Mouse (Mus musculus) small intestine, adult 2 months (tissue): ENCODE data around the gene Adamtsl1.

Experiments used
- CTCF ChIP-seq: fragments of 200-500 bp; IDR thresholded peaks from 2 replicates; pipeline ENCODE4 v1.5.1; 2012; ENCODE audit warnings: low read depth, mild to moderate bottlenecking, control low read depth, inconsistent platforms, low read length, moderate library complexity, mixed read lengths; ENCODE audit not compliant: insufficient replicate concordance, insufficient read length; ENCODE audit errors: extremely low read depth
- POLR2A ChIP-seq: fragments of 200-500 bp; IDR thresholded peaks from 2 replicates; pipeline ENCODE4 v1.6.1; 2012; ENCODE audit warnings: low read depth, mild to moderate bottlenecking, control low read depth, inconsistent platforms, low read length, moderate library complexity

DNA sequence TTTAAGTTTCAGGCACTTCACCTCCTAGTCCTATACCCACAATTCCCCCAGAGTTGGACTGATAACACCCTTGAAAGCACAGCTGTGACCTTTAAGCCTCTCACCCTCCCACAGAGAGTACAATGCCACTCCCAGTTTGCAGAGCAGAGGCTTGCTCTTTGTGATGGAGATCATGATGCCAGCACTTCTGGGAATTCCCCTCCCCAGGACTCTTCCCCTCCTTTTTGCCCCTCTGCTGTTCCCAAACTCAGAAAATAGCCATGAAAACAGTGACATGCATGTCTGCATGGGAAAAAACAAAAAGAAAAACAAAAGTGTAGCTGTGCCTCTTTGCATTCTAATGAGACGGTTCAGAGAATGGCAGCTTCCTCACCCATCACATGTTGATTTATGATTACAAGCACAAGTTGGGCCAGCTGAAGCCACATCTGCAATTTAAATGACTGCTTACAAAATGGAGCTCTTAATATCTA lies 669.8 kb downstream of the Adamtsl1 start:
- no peak for TF ChIP-seq POLR2A
- TF ChIP-seq CTCF = no peak
